Mouse (Mus musculus) urinary bladder, postnatal 14 days (tissue): ENCODE measurements at regions not wholly inside any gene's neighbourhood (a gene's known extent, or its start where the extent isn't known, plus 50 kb on each side); places are given as distances from the start of the nearest gene placed in this dataset.

Experiments used
- DNase-seq: peaks from one replicate; pipeline ENCODE4 v3.0.0; 2021; ENCODE audit warnings: low spot score

- DNase-seq = no peak
These were observed 133.8 kb downstream of the Mylk4 start for GRCm38 (mm10) chr13:32649982-32650381.

GRCm38 (mm10) chr13:32643030-32643750 lies 140.6 kb downstream of the Mylk4 start:
- no peak for DNase-seq

- DNase-seq = no peak
These were observed 142.8 kb downstream of the Mylk4 start for GRCm38 (mm10) chr13:32640941-32641340.

- no peak for DNase-seq
These were observed 153.5 kb downstream of the Mylk4 start for GRCm38 (mm10) chr13:32630122-32630732.

- DNase-seq = no peak
These were observed 169.8 kb downstream of the Mylk4 start for GRCm38 (mm10) chr13:32613916-32614315.

- DNase-seq = peak; percentile 26
These were observed 172.0 kb downstream of the Mylk4 start for GRCm38 (mm10) chr13:32611551-32612295.

- peak; percentile 42 for DNase-seq
These were observed 172.8 kb downstream of the Mylk4 start for GRCm38 (mm10) chr13:32610970-32611369.

GRCm38 (mm10) chr13:32608413-32608812 lies 175.3 kb downstream of the Mylk4 start:
- DNase-seq = peak; percentile 30

- DNase-seq = no peak
These were observed 179.7 kb downstream of the Mylk4 start for GRCm38 (mm10) chr13:32603925-32604590.

GRCm38 (mm10) chr13:32601315-32601714 lies 182.4 kb downstream of the Mylk4 start:
- no peak for DNase-seq

- DNase-seq = no peak
These were observed 190.1 kb downstream of the Mylk4 start for GRCm38 (mm10) chr13:32593611-32594010.

GRCm38 (mm10) chr13:32593131-32593530 lies 190.6 kb downstream of the Mylk4 start:
- no peak for DNase-seq

GRCm38 (mm10) chr13:32581598-32581997 lies 202.2 kb downstream of the Mylk4 start:
- DNase-seq = no peak

- no peak for DNase-seq
These were observed 215.9 kb downstream of the Mylk4 start for GRCm38 (mm10) chr13:32567850-32568249.

- DNase-seq = no peak
These were observed 222.1 kb upstream of the Gmds start for GRCm38 (mm10) chr13:32560666-32561065.

- no peak for DNase-seq
These were observed 217.9 kb upstream of the Gmds start for GRCm38 (mm10) chr13:32556396-32556795.

- no peak for DNase-seq
These were observed 216.5 kb upstream of the Gmds start for GRCm38 (mm10) chr13:32555064-32555463.

GRCm38 (mm10) chr13:32554601-32555000 lies 216.1 kb upstream of the Gmds start:
- no peak for DNase-seq

- DNase-seq = no peak
These were observed 214.6 kb upstream of the Gmds start for GRCm38 (mm10) chr13:32553136-32553535.

- DNase-seq = peak; percentile 74
These were observed 211.6 kb upstream of the Gmds start for GRCm38 (mm10) chr13:32550113-32550512.

GRCm38 (mm10) chr13:32547126-32547525 lies 208.6 kb upstream of the Gmds start:
- DNase-seq = no peak

- DNase-seq = no peak
These were observed 206.6 kb upstream of the Gmds start for GRCm38 (mm10) chr13:32544986-32545740.
